Mouse (Mus musculus): Measurements from ENCODE around the gene Fars2. TPM values are rescaled to one million over a fixed set of nuclear protein-coding genes. Genes with fewer than 3 reads are reported as not detected.

Fars2 gene
- polyA plus RNA-seq, 1 experiment from 2014 or later: 24.6 TPM

- H3K4me1 ChIP-seq: peaks cover 24% of the 10 kb centered on the region
Observed at GRCm38 (mm10) chr13:36533966-36534540, 416.8 kb downstream of the Fars2 start.

GRCm38 (mm10) chr13:36537580-36537979 is 420.4 kb downstream of the Fars2 start:
- Histone ChIP-seq H3K4me2 (no peak overlapping the region), H3K9me3 (replicated peaks) (no peaks in the 10 kb centered on the region), H3K4me3 (replicated peaks) (no peak overlapping the region), H3K36me3 (no peaks in the 10 kb centered on the region), H3K9ac (replicated peaks) (no peak overlapping the region), H3K27me3 (replicated peaks) (no peaks in the 10 kb centered on the region), H3K27ac (replicated peaks) (peak overlapping the region; percentile 4; the same call in 1 of the 2 replicates), H3K4me1 (peaks cover 29% of the 10 kb centered on the region)
- no peak for ATAC-seq (ENCODE audit: low FRiP score)
- WGBS: 49% methylated on average over 3 of the region's 3 CpGs

More at GRCm38 (mm10) chr13:36533966-36534540, 416.8 kb downstream of the Fars2 start:
- Histone ChIP-seq H3K4me3 (replicated peaks) (no peak overlapping the region), H3K9me3 (replicated peaks) (no peaks in the 10 kb centered on the region), H3K9ac (replicated peaks) (no peak overlapping the region), H3K27me3 (replicated peaks) (no peaks in the 10 kb centered on the region), H3K27ac (replicated peaks) (no peak overlapping the region), H3K36me3 (no peaks in the 10 kb centered on the region), H3K4me2 (no peak overlapping the region)
- ATAC-seq (ENCODE audit: low FRiP score): no peak
- WGBS: 85% methylated on average over 8 of the region's 8 CpGs

GRCm38 (mm10) chr13:36538385-36538784 is 421.2 kb downstream of the Fars2 start:
- 49% methylated on average over 2 of the region's 2 CpGs for WGBS
- ATAC-seq (ENCODE audit: low FRiP score): no peak
- H3K36me3 ChIP-seq: no peaks in the 10 kb centered on the region
- H3K9ac ChIP-seq (replicated peaks): no peak overlapping the region
- H3K4me1 ChIP-seq: peaks cover 27% of the 10 kb centered on the region
- H3K9me3 ChIP-seq (replicated peaks): no peaks in the 10 kb centered on the region
- peak overlapping the region; percentile 34; the same call in 1 of the 2 replicates for H3K27ac ChIP-seq (replicated peaks)
- no peaks in the 10 kb centered on the region for H3K27me3 ChIP-seq (replicated peaks)
- H3K4me3 ChIP-seq (replicated peaks): no peak overlapping the region
- no peak overlapping the region for H3K4me2 ChIP-seq

GRCm38 (mm10) chr13:36540231-36540630 is 423.0 kb downstream of the Fars2 start:
- WGBS: 68% methylated on average over 10 of the region's 10 CpGs
- no peaks in the 10 kb centered on the region for H3K9me3 ChIP-seq (replicated peaks)
- peaks cover 25% of the 10 kb centered on the region for H3K4me1 ChIP-seq
- no peak overlapping the region for H3K4me3 ChIP-seq (replicated peaks)
- no peak for ATAC-seq (ENCODE audit: low FRiP score)
- H3K27ac ChIP-seq (replicated peaks): no peak overlapping the region
- no peak overlapping the region for H3K4me2 ChIP-seq
- H3K27me3 ChIP-seq (replicated peaks): no peaks in the 10 kb centered on the region
- H3K36me3 ChIP-seq: no peaks in the 10 kb centered on the region
- H3K9ac ChIP-seq (replicated peaks): no peak overlapping the region

- H3K4me1 ChIP-seq: peaks cover 20% of the 10 kb centered on the region
- H3K9me3 ChIP-seq (replicated peaks): no peaks in the 10 kb centered on the region
- no peak overlapping the region for H3K9ac ChIP-seq (replicated peaks)
- no peak overlapping the region for H3K4me3 ChIP-seq (replicated peaks)
- no peak for ATAC-seq (ENCODE audit: low FRiP score)
- H3K36me3 ChIP-seq: no peaks in the 10 kb centered on the region
- WGBS: 77% methylated on average over 2 of the region's 2 CpGs
- H3K27me3 ChIP-seq (replicated peaks): no peaks in the 10 kb centered on the region
- H3K4me2 ChIP-seq: no peak overlapping the region
- H3K27ac ChIP-seq (replicated peaks): no peak overlapping the region
Observed at GRCm38 (mm10) chr13:36541287-36541780, 424.1 kb downstream of the Fars2 start.

- no peak overlapping the region for H3K4me3 ChIP-seq (replicated peaks)
- WGBS: 27% methylated on average over 6 of the region's 6 CpGs
- H3K36me3 ChIP-seq: no peaks in the 10 kb centered on the region
- H3K27ac ChIP-seq (replicated peaks): no peak overlapping the region
- ATAC-seq (ENCODE audit: low FRiP score): no peak
- H3K4me2 ChIP-seq: no peak overlapping the region
- H3K27me3 ChIP-seq (replicated peaks): no peaks in the 10 kb centered on the region
- H3K9me3 ChIP-seq (replicated peaks): no peaks in the 10 kb centered on the region
- no peak overlapping the region for H3K9ac ChIP-seq (replicated peaks)
- 0 out of 2 replicates have a peak, but pooled peaks cover 7% of the 10 kb centered on the region for H3K4me1 ChIP-seq
Observed at GRCm38 (mm10) chr13:36550694-36551093, 433.5 kb downstream of the Fars2 start.

GRCm38 (mm10) chr13:36552522-36553246 is 435.5 kb downstream of the Fars2 start:
- ATAC-seq (ENCODE audit: low FRiP score): no peak
- 58% methylated on average over 3 of the region's 3 CpGs for WGBS

GRCm38 (mm10) chr13:36553247-36553642 is 436.0 kb downstream of the Fars2 start:
- Histone ChIP-seq H3K27me3 (replicated peaks) (no peaks in the 10 kb centered on the region), H3K9me3 (replicated peaks) (no peaks in the 10 kb centered on the region), H3K4me2 (no peak overlapping the region), H3K27ac (replicated peaks) (no peak overlapping the region), H3K4me3 (replicated peaks) (no peak overlapping the region), H3K9ac (replicated peaks) (no peak overlapping the region), H3K4me1 (0 out of 2 replicates have a peak, but pooled peaks cover 7% of the 10 kb centered on the region), H3K36me3 (no peaks in the 10 kb centered on the region)
- WGBS: 79% methylated on average over 5 of the region's 5 CpGs
- no peak for ATAC-seq (ENCODE audit: low FRiP score)

More at GRCm38 (mm10) chr13:36552522-36553246, 435.5 kb downstream of the Fars2 start:
- Histone ChIP-seq H3K9me3 (replicated peaks) (no peaks in the 10 kb centered on the region), H3K4me3 (replicated peaks) (no peak overlapping the region), H3K27me3 (replicated peaks) (no peaks in the 10 kb centered on the region), H3K27ac (replicated peaks) (no peak overlapping the region), H3K9ac (replicated peaks) (no peak overlapping the region), H3K4me1 (0 out of 2 replicates have a peak, but pooled peaks cover 7% of the 10 kb centered on the region), H3K36me3 (no peaks in the 10 kb centered on the region), H3K4me2 (no peak overlapping the region)

GRCm38 (mm10) chr13:36554743-36555142 is 437.5 kb downstream of the Fars2 start:
- Histone ChIP-seq H3K36me3 (no peaks in the 10 kb centered on the region), H3K9ac (replicated peaks) (no peak overlapping the region), H3K4me2 (no peak overlapping the region), H3K27ac (replicated peaks) (no peak overlapping the region), H3K27me3 (replicated peaks) (no peaks in the 10 kb centered on the region), H3K4me1 (0 out of 2 replicates have a peak, but pooled peaks cover 7% of the 10 kb centered on the region), H3K4me3 (replicated peaks) (no peak overlapping the region), H3K9me3 (replicated peaks) (no peaks in the 10 kb centered on the region)
- 100% methylated on average over 1 of the region's 1 CpGs for WGBS
- no peak for ATAC-seq (ENCODE audit: low FRiP score)

- Histone ChIP-seq H3K9me3 (replicated peaks) (no peaks in the 10 kb centered on the region), H3K9ac (replicated peaks) (no peak overlapping the region), H3K27ac (replicated peaks) (peak overlapping the region; percentile 74), H3K27me3 (replicated peaks) (no peaks in the 10 kb centered on the region), H3K4me1 (peaks cover 18% of the 10 kb centered on the region), H3K4me3 (replicated peaks) (no peak overlapping the region), H3K36me3 (no peaks in the 10 kb centered on the region), H3K4me2 (no peak overlapping the region)
- WGBS: 37% methylated on average over 16 of the region's 16 CpGs
- peak; percentile 83 for ATAC-seq (ENCODE audit: low FRiP score)
Observed at GRCm38 (mm10) chr13:36562447-36563441, 445.5 kb downstream of the Fars2 start.

GRCm38 (mm10) chr13:36564764-36565315 is 447.6 kb downstream of the Fars2 start:
- no peaks in the 10 kb centered on the region for H3K27me3 ChIP-seq (replicated peaks)
- no peak overlapping the region for H3K9ac ChIP-seq (replicated peaks)
- no peak overlapping the region for H3K4me2 ChIP-seq
- no peak overlapping the region for H3K4me3 ChIP-seq (replicated peaks)
- H3K9me3 ChIP-seq (replicated peaks): no peaks in the 10 kb centered on the region
- 14% methylated on average over 5 of the region's 6 CpGs for WGBS
- H3K36me3 ChIP-seq: no peaks in the 10 kb centered on the region
- H3K4me1 ChIP-seq: peaks cover 18% of the 10 kb centered on the region
- H3K27ac ChIP-seq (replicated peaks): no peak overlapping the region
- no peak for ATAC-seq (ENCODE audit: low FRiP score)
